Mouse (Mus musculus) 416B (cell line): ENCODE measurements around the gene Tmem52b.
A peak's percentile ranks its signal among the peaks of the same experiment; 100 is the strongest.
"Not testable (repeated sequence)": the region's sequence is repeated elsewhere in the genome, so short reads cannot be mapped to it uniquely, and the experiment has no call there.

Source experiments
- DNase-seq: peaks from one replicate; pipeline ENCODE4 v3.0.0; 2011; ENCODE audit warnings: low read depth

Tmem52b gene

DNA sequence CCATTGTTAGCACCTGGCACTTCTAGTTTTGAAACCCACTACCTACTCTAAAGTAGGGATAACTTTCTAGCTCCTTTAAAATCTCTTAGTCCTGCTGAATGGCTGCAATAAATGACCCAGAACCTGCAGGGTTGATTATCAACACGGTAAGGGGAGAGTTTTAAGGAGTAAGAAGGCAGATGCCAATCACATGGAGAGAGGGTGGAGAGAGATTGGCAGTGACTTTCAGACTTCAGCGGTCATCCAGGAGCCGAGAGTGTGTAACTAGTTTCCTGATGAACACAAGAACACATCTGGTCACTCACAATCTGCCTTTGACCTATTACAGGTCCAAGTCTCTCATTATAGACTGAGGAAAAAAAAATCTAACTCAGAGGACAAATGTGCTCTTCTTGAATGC is at the start of gene Tmem52b:
TSS of gene Tmem52b (plus strand) at position 189 of the 400 bp plus-strand sequence.
- DNase-seq = no peak

DNA sequence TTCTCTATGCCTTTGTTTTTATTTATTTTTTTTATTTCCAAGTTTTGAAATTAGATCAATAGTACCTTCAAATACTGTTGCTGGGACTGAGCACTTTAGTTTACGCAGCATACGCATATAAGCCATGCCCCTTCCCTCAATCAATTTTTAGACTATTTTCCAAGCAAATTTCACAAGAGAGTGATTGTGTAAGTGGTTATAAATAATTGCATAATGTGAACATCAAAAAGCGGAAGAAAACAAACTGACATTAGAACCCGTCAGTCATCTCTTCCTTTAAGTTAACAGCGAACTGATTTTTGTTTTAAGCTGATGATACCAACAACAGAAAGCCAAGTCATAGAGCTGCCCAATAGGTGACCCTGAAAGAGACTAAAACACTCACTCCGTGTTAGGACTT is 41.0 kb upstream of the Tmem52b start:
- DNase-seq = peak; percentile 40

DNA sequence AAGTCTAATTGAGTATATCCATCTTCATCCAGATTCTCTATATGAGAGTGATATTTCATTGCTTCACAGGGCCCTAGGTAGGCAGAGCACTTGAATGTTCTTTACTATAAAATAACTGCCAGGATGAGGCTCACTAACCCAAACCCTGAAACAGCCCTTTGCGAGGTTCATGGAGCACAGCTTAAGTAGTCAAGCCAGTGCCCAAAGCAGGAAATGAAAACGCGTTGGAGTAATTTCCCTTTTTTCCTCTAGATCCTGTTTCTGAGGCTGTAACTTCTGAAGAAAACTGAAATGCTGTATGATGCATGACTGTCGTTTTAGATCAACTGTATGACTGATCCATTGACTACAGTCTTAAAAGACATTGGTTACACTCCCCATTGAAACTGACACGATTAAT is 39.7 kb upstream of the Tmem52b start:
- DNase-seq = no peak

DNA sequence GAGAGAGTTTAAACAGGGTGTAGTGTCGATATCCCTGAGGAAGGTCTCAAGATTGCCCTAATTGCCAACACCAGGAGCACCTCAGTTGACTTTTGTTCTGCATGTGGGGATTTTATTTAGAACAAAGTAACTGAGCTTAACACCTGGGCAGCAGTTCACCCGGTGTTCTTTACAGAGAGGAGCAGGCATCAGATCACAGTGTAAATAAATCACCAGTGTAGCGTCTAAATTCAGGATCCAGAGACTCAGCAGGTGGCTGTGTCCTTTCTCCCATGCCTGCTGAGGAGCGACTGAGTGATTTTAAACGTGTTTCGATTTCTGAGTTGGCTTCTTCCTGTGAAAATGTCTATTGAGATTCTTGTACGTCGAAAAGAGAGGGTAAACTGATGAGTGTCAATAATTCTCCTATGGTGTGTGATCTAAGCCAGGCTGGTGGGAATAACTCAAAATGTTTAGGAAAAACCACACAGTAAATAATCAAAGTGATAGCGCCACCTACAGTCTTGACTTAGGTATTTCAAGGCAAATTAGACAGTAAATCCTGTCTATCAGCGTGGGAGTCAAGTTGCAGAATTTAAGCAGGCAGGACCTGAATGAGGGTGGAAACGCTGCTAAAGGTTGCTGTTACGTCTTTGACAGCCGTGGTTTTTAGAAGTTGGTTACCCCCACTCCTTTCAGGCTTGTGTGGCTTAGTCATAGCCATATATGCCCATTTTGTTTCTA is 35.8 kb upstream of the Tmem52b start:
- peak; percentile 81 for DNase-seq

DNA sequence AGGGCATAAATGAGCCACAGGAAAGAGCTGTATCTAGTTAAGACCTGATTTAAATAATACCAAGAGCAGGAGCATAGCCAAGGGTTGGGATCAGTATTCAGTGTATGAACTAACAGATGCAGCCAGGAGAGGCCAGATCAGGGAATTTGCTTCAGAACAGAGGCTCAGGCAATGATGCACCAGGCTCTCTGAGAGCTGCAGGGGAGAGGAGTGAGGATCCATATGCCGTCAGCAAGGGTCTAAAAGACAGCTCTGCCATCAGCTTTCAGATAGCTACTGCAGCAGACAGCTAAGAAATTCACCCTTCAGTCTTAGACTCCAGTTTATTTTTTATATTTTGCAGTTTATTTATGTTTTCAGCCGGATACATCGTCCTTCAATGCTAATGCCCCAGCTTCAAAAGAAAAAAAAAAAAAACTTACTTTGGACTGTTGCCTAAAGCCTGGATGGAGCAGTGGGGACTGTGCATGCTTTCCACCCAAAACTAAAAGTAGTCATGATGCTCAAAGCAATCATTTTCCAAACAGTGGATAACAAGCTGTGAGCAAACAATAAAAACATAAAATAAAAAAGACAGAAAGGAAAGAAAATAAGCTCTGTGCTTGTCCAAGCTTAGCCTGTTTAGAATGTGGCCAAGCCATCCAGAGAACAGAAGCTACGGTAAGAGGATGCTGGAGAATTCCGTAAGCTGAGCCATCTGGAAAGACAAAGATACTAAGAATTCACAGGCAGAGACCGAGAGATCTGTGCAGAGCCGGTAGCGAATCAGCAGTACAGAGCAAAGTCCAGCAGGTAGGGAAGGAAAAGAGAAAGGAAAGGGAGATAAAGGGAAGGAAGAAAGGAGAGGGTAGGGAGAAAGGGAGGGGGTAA is 32.0 kb upstream of the Tmem52b start:
- DNase-seq = no peak

DNA sequence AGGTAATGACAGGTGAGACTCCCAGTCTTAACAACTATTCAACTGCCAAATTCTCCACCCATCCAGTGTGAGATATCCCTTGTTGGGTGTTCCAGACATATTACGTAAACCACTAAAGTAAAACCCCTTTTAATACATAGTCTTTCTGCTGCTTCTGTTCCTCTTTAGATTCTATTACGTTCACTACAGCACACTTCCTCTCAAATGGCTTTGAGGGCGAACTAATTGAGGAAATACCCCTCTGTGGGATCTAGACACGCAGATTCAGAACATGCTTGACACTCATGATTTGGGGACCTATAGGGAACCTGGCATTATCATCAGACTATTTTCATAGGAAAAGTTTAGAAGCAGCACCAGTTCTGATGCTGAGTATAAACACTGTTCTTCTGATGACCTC is 17.4 kb upstream of the Tmem52b start:
- no peak for DNase-seq

DNA sequence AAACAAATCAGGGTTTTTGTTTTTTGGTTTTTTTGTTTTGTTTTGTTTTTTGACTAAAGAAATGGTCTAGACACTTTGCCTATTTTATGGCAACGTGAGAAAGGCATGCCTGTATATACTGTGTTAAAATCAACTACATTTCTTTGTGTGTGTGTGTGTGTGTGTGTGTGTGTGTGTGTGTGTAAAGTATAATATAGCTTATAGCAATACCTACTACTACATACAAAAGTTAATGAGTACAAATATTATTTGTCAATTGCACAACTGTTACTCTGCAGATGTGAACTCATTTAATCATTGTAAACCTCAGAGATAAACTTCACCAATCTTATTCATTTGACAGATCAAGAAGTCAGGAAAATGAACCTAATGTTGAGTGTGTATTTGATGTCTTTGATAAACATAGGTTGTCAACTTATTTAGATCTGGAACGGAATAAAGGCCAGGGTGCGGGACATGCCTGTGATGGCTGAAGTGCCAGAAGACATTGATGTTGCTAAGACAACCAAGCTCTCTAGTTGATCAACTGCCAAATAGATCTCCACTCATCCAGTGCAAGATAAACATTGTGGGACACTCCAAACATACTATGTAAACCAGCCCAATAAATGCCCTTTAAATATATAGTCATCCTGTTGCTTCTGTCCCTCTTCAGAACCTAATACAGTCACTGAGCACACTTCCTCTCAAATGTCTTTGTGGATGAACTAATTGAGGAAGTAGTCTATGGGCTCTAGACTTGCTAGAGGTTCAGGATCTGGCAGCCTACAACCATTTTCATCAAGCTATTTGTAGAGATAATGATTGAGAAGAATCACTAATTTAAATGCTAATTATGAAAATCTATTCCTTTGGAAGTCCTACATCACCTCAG is 14.8 kb upstream of the Tmem52b start:
- peak; percentile 57 for DNase-seq

DNA sequence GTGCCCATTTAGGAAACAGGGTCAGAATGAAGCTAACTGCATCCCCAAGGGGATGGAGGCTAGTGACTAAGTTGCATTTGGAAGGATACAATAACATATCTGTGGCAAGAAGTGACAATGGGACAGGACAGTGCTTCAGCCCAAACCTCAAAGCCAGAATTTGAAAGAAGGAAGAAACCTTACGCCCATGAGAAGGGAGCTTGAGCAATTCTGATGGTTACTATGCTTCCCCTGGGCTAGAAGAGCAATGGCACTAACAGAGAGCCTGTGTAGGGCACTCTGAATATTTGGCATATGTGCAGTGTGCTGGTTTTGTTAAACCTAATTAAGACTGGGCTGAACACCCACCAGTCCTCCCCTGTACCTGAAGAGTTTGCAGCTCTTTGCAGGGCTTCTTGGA is 12.8 kb upstream of the Tmem52b start:
- not testable (repeated sequence) for DNase-seq

DNA sequence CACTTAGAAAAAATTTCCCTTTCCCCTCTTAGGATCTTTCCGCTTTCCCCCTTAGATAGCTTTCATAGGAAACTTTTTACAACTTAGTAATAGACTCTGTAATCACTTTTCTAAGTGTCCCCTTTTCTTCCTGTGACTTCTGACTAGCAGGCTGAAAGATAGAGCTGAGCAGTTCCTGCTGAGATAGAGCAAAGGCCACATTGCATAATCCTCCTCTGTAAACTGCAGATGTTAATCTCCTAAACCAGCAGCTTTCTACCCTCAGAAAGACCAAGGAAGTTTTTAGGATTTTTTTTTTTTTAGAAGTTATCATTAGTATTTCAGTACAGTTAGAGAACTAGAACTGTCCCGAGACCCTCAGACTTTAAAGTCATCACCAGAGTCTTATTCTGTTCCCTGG is 8.9 kb upstream of the Tmem52b start:
- DNase-seq = peak; percentile 81

DNA sequence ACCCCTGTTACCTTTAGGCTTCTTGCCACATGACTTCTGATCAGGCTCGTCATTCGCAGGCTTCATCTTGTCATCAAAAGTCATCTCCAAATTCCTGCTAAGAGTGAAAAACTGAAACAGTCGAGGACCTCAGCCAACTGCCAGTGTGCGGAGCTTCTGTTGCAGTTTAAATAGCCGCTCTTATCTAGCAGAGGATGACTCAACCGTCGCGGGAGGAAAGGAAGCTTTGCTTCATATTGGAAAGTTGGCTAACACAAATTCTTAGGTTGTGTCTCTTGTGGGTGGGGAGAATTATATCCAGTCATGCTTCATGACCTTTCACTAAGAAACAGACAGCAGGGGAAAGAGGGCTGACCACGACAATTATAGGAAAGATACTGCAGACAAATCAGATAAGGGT is 5.3 kb upstream of the Tmem52b start, which contains the start of gene Olr1:
TSS of gene Olr1 (minus strand) at position 142 of the 400 bp plus-strand sequence.
- peak; percentile 97 for DNase-seq

DNA sequence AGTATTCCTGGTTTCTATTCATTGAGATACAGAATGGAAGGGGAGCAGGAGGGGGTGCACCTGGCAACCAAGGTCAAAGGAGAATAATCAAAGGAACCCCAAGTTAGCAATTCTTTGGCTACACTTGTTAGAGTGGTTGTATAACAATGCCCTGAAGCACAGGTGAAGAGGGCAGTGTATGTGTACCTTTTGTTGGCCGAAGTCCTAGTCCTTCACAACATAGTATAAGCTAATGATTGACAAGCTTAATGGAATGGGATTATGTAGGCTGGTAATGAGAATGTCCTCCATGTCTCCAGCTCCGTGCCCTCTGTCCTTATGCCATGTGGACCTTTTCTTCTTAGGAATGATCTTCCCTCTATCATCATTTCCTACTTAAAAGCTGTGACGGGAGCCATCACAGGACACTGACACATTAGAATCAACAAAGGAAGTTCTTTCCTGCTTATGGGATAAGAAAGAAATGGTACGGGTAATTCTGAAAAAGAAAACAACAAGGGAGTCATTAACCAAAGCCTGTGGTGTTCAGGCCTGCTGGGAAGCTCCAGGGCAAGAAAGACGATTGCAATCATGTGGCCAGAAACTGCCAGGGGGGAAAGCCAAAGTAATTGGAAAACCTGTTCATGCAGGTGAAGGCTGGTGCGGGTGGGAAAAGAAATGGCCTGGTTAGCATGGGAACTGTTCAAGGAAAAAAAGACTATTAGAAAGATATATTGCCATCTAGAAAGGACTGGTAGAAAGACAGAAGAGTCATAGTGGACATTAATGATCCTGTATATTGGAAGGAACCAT is 2.0 kb upstream of the Tmem52b start:
- no peak for DNase-seq

DNA sequence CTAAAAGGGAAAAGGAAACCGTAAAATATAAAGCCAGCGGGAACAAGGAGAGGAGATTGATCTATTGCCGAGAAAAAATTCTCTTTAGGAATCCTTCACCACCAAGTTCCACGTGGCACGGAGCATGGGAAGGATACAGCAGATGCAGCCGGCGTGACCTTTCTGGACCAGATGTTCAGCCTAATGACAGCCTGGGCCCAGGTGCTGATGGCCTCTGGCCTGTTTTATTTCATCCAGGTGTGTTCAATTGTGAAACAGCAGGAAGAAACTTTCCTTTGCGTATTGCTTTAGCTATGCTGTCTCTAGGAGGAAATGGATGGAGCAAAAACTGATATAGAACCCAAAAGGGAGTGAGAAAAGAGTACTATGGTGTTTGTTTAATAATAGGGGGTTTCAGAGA is 513 bp downstream of the Tmem52b start:
- DNase-seq = no peak

DNA sequence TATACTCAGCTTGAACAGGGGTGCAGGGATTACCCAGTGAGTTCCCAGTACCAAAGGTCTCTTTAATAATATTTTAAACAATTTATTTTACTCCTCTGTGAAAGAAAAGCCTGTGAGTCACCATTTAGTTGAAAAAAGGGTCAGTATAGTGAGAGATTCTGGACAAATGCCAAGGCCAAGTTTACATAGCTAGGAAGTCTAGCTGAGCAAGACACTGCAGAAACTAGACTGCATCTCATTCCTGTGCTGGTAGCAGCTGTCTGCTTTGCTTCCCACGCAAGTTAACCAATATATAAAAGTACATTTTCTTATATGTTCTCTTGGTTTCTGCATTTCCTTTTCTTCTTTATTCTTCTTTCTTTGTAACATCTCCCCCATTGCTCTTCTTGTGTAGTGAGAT is 1.1 kb downstream of the Tmem52b start:
- peak; percentile 91 for DNase-seq

DNA sequence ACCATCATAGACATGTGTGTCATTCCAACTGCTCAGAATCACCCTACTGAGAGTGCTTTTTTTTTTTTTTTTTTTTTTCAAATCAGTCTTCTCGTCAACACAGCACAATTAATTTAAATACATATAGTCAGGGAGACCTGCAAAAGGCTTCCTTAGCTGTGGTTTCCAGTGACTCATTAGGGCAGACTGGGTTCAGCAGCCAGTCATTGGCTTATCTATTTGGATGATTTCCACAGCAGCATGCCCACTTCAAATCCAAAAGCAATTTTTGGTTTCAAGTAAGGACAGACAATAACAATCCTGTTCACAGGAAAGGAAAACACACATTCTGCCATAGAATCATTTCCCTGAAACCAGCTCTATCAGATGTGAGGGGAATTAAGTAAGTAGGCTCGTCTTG is 2.0 kb downstream of the Tmem52b start:
- peak; percentile 90 for DNase-seq

DNA sequence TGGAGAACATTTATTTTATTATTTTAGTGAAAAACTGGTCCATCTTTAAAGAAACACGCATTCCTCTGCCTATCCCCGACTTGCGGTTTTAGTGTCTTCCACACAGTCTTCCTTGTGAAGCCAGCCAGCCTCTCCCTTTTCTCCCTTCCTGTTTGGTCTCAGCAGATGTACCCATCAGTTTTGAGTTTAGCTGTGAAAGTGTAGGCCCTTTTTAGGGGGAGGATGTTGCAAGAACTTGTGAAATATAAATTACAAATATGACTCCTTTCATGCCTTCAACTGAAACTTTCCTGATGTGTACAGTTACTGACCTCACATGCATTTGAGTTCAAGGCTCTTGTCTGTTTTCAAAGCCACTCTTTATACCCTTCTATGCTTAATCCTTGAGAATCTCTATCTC is 2.7 kb downstream of the Tmem52b start:
- DNase-seq = peak; percentile 78

DNA sequence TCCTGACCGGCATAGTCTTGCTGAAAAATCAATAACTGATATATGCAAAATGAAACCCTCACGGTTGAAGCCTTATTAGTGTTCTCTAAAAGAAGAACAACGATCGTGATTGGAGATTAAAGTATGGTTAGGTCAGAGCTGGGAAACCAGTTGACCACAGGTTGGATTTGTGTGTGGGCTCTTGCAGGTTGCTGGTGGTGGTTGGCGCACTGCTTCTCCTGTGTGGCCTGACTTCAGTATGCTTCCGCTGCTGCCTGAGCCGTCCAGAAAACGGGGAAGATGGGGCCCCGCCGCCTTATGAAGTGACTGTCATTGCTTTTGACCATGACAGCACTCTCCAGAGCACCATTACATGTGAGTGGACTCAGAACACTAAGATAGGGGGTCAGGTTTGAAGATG is 4.0 kb downstream of the Tmem52b start:
- peak; percentile 72 for DNase-seq

DNA sequence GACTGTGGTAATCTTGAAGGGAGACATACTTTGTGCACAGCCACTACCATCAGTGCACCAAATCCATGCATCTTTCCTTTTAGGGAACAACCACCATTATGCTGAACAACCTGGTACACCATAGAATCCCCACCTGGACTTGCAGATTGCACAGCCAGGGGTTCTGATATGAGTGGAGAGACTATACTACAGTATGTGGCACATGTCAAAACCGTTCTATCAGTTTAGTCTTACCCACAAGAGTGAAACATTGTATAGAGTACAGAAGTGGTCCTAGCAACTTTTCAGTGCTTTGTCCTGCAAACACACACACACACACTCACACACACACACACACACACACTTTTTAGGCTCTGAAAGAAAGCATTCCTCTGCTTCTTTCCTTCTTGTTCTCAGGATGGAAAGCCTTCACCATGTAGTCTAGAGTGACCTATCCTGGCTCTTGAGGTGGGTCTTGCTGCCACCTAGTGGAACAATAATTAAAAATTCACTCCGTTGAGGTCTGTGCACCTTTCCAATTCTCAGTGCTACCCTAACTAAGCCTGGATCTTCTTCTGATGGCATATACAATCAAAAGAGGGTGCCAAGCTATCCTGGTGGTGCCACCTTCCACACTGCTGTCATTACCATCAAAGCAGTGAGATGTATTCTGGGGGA is 5.5 kb downstream of the Tmem52b start:
- peak; percentile 80 for DNase-seq

DNA sequence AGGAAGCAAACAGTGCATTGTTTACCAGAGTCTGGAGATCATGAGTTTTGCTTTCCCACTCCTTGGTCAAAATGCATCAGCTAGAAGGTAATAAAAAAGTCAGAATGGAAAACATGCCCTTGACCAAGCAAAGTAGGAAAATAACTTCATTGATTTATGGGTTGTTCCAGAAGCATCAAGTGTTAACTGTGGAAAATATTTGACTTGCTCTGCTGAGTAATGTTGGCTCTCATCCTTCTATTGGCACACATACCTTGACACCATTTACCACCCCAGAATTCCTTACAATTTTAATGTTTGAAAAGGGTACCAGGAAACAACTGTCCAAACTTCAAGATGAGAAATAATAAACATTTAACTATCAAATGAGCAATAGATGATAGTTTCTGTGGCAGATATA is 13.7 kb downstream of the Tmem52b start:
- DNase-seq = no peak

DNA sequence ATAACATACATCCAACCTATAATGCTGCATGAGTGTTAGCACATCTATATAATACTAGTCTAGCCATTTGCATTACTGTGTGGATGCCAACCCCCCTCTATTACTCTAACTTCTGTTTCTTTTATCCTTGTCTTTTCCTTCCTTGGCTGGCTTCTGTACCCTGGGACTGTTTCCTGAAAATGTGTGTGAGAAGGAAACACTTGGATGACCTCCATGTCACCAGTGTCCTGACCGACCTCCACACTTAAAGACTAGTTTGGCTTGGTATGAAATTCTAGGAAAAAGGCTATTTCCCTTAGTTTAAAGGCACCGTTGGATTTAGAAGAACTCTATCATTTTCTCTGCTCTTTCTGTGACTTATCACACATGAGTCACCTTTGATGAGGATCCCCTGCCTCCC is 15.1 kb downstream of the Tmem52b start:
- no peak for DNase-seq

DNA sequence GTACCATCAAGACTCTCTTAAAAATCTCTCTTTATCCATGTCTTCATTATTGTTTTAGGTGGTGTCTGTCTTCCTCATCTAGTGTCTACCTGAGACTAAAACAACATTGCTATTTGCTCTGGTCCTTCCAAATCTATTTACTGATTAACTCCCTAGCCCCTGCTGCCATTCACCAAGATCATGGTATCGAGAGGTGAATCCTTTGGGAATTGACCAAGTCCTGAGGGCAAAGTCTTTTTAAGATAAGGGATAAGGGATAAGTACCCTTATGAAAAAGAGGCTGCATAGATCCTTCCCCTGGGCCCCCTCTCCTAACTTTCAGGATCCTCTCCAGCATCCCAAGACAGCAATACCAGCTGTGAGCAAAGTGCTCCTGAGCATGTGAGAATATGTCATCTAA is 17.2 kb downstream of the Tmem52b start:
- DNase-seq = no peak

DNA sequence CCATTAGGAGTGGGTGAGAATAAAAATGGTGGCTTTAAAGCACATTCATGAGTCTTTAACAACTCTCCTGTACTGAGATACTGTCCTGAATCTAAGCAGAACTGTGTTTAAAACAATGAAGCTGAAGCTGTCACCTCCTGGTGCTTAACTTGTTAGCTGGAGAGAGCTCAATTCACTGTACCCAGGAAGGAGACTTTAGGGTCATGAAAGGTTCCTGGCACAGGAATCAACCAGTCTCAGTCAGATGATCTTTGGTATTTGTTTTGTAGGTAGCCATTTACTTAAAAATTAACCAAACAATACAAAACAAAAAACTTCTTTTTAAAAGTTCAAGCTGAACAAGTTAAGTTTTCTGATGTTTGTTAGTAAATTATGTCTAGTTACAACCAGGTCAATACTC is 17.9 kb downstream of the Tmem52b start:
- DNase-seq = no peak
